Mouse (Mus musculus) sigmoid colon, adult 10 weeks (tissue): Measurements from ENCODE around the gene Rpl36a. TPM values are rescaled to one million over a fixed set of nuclear protein-coding genes. Genes with fewer than 3 reads are reported as not detected.

Source experiments
- polyA plus RNA-seq: library from polyadenylated mRNA; stranded (reverse); fragments of 350-450 nt; fragmentation: Illumina TruSeq; extraction: RNeasy Lipid Tissue Mini Kit (QIAGEN cat#74804); gene quantifications from one replicate; pipeline ENCODE4 v1.2.3, GENCODE M21; 2014; ENCODE audit warnings: low read depth, low replicate concordance

Rpl36a gene
- polyA plus RNA-seq = 873 TPM

DNA sequence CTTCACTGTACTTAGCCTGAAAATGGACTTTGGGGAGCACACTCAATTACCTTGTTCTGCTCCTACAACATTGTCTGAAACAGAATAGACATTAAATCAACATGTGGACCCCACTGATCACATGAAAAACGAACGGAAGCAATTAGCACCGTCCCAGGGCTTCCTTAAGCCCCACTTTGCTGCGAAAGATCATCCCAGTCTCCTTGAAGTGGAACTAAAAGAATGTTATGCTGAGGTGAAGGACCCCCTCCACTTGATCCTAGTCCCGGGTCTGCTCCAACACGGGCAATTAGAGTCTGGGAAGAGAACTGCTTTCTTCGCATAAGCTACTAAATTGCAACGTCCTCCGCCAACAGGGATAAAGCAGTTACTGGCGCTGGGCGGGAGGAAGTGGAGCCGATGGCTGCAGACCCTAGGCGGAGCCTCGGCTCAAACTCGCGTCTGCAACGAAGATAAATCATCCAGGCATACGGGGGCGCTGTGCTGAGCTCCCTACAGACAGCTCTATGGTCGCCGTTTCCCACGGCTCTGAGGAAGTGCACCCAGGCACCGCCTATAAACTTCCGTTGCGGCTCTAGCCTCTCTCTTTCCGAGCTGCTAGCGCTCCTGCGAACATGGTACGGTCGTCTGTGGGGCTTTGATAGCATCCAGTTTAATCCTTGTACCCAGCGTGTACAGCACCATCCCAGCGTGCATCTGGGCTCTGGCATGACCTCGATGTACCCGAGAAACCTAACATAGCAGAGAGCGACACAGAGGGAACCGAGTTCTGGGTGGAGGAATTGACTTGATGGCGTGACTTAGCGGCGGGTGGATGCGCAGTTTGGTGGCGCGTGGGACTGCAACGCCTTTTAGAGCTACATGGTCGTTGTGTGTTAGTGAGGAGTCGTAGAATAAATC lies at the start of gene Rpl36a:
Rpl36a (plus strand) TSS at position 552 of the 900 bp plus-strand sequence.

DNA sequence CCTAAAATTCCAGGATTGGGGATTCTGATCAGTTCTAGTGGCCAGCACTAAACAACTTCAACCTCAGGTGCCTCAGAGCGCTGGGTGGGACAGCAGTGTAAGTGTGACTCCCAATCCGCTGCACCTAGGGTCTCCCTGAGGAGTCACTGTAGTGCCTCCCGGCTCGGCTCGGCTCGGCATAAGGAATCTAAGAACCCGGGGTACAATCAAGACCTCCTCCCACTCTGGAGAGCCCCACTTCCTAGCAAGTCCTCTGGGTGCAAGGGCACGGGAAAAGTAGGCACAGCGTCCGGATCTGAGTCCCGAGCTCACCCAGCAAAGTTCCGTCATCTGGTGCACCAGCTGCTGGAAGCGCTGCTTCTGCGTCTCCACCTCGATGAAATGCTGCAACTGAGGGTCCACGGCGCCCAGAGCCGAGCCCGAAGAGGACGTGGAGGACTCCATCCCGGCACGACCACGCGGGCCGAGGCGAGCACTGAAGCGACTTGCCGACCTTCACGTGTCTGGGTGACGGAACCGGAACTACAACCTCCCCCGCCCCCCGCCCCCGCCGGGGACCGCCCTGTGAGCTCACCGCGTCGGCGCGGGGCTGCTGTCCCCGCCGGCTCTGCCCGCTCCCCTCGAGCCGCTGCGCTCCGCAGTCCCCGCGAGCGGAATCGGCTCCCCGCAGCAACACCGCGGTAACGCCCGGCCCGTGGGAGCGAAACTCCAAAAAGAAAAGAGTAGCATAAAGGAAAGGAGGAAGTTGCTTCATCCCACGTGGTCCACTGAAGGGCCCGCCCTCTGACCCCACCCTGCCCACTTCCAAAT lies 44.1 kb upstream of the Rpl36a start, which contains the start of gene Timm8a1:
Timm8a1 (minus strand) TSS at position 721 of the 810 bp plus-strand sequence.

DNA sequence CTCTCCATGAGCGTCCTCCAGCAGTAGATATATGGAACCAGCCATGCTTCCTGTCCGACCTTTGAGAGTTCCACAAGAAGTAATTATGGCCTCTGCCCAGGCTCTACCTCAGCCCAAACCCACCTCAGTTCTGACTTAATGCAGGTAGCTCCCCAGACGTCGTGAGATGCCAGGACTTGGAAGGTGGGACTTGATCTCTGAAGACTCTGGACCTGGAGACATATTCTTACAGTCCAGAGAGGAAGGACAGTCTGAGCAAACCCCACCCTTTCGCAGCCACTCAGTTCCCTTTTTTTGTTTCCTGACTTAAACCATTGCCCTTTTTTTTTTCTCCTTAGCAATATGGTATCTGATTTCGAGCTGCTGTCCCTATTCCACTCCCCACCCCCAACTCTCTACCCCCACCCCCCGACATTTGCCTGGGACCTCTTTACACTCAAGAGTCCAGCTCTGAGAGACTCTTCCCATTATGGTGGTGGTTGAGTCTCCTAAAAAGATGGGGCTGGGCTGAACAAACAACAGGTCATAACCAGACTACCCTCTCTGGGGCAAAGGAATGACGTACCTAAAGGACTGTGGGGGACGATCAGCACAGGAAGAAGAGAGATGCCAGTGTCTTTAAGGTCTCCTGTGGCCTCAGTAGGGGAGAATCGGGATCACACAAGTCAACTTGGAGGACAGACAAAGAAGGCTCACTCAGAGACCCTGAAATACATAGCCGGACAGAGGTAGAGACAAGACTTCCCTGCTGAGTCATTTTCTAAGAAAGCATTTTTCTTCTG lies 2.4 kb upstream of the Rpl36a start, which contains the start of gene Btk:
Btk (minus strand) TSS at position 683 of the 782 bp plus-strand sequence.

DNA sequence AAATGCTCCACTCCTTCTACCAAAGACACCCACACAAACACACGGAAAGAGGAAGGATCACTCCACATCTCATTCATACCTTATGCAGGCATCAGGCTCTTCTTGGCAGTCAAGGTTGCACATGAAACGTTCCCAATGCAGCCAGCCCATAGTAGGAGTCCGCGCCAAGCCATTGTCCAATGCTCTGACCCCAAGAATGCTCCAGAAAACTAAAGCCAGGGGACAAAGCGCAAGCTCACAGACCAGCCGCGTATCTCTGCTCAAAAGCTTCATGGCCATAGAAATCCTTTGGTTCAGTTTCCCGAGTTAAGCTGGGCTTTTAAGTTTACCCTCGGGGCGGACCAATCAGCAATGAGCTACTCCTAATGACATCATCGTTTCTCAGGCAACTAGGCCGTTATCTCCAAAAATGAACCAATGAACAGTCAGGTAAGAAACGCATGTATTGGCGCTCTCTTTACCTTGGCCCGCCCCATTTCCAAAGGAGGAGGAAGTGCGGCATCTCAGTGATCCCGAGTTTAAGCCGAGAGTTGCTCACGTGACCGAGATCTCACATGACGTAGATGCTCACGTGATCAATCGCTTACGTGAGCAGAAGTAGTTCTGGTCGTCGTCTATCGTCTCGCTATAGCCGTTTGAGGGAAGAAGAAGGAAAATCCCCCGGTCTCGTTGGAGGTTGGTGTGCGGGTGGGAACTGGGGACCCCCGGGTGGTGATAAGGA lies 15.4 kb downstream of the Rpl36a start, which contains the start of the genes Gla and Hnrnph2:
Gla (minus strand) TSS at position 467 of the 721 bp plus-strand sequence.
Hnrnph2 (plus strand) TSS at position 521 of the 721 bp plus-strand sequence.

Other genes with a start within 250 kb of the Rpl36a start
- gene Drp2, start 181.1 kb upstream of the Rpl36a start, polyA plus RNA-seq = 1.5 TPM
- gene Taf7l, start 109.2 kb upstream of the Rpl36a start, polyA plus RNA-seq = not detected
- 108 TPM for gene Timm8a1, start 43.8 kb upstream of the Rpl36a start, polyA plus RNA-seq
- gene Btk, start 2.1 kb upstream of the Rpl36a start, polyA plus RNA-seq = 6.4 TPM
- 13.8 TPM for gene Gla, start 15.5 kb downstream of the Rpl36a start, polyA plus RNA-seq
- gene Hnrnph2, start 15.5 kb downstream of the Rpl36a start, polyA plus RNA-seq = 198 TPM
- gene Armcx4, start 100.9 kb downstream of the Rpl36a start, polyA plus RNA-seq = 2.9 TPM
- 27.9 TPM for gene Armcx1, start 132.3 kb downstream of the Rpl36a start, polyA plus RNA-seq
- gene Armcx6, start 165.8 kb downstream of the Rpl36a start, polyA plus RNA-seq = 3.1 TPM
- gene Armcx3, start 170.9 kb downstream of the Rpl36a start, polyA plus RNA-seq = 78.9 TPM
- gene Armcx2, start 223.6 kb downstream of the Rpl36a start, polyA plus RNA-seq = 18.2 TPM